Mouse (Mus musculus): Measurements from ENCODE around the gene D230025D16Rik. TPM values are rescaled to one million over a fixed set of nuclear protein-coding genes. Genes with fewer than 3 reads are reported as not detected.
A peak's percentile ranks its signal among the peaks of the same experiment; 100 is the strongest.
"Not testable (repeated sequence)": the region's sequence is repeated elsewhere in the genome, so short reads cannot be mapped to it uniquely, and the experiment has no call there.

The D230025D16Rik gene
- polyA plus RNA-seq, 1 experiment, result 24.7 TPM

DNA sequence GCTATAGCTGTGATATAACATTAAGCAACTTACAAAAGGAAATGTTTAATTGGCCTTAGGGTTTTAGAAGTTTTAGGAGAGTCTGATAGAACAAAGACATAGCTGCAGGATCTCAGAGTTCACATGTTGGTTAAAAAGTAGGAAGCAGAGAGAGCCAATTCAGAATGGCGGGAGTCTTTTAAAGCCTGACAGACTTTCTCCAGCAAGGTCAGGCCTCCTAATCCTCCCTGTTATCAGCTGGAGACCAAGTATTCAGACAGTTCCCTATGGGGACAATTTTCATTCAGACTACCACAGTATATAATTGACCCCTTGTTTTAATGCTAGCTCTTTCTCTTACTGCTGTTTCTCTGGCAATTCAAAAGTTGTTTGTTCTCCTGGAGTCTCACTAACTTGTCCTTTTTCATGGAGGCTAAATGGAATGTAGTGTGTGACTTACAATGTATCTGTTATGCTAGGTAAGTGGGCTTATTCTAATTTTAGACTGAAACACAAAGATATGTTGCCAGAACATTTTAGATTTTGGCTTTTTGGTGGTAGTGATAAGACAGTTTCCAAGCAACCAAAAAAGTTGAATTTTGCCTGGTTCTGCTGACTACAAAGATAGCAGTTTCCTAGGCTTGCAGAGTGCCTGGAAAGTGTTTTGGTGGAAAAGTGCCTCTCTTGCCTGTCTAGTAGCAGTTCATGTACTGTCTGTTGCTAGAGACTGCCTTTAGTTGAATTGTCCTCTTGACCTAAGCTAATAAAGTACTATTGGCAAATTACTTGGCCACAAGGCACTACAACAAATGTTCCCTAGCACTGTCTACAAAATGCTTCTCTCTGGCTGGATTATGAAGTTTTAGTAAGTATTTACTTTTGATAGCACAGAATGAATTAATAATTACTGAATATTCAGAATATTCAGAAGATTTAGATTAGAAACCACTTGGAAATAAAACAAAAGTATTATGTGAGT, 15.5 kb upstream of the D230025D16Rik start:
- H3K4me1 ChIP-seq (ENCODE audit: control insufficient read depth, insufficient read depth, low read length), result no peaks in the 10 kb centered on the region
- H3K4me3 ChIP-seq (ENCODE audit: insufficient read depth, low read length), result no peak overlapping the region
- no peak for TF ChIP-seq CTCF (IDR thresholded peaks at IDR 0.05; ENCODE audit: borderline replicate concordance, insufficient read depth, low read length)
- no peak for TF ChIP-seq POLR2A (IDR thresholded peaks at IDR 0.05; ENCODE audit: low read depth, low read length)
- no peak overlapping the region for H3K27ac ChIP-seq (ENCODE audit: insufficient read depth, low read length)

DNA sequence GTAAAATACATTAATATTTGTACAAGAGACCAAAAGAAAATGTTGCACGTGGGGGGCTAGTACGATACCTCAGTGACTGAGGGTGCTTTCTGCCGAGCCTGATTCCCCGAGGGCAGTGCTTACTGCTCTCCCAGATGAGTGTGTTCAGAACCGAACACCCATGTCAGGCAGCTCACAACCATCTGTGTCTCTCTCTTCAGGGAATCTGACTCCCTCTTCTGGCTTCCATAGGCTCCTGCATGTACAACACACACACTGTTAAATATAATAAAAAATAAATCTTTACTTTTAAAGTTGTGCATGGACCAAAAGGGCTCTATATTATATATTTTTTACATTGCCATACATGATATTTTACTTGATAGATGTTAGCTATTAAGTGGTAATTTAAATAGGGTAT, 10.8 kb upstream of the D230025D16Rik start:
- Histone ChIP-seq H3K27ac (ENCODE audit: insufficient read depth, low read length) (no peak overlapping the region), H3K4me3 (ENCODE audit: insufficient read depth, low read length) (no peak overlapping the region), H3K4me1 (ENCODE audit: control insufficient read depth, insufficient read depth, low read length) (no peaks in the 10 kb centered on the region)
- TF ChIP-seq CTCF (IDR thresholded peaks at IDR 0.05; ENCODE audit: borderline replicate concordance, insufficient read depth, low read length) (no peak), POLR2A (IDR thresholded peaks at IDR 0.05; ENCODE audit: low read depth, low read length) (no peak)

DNA sequence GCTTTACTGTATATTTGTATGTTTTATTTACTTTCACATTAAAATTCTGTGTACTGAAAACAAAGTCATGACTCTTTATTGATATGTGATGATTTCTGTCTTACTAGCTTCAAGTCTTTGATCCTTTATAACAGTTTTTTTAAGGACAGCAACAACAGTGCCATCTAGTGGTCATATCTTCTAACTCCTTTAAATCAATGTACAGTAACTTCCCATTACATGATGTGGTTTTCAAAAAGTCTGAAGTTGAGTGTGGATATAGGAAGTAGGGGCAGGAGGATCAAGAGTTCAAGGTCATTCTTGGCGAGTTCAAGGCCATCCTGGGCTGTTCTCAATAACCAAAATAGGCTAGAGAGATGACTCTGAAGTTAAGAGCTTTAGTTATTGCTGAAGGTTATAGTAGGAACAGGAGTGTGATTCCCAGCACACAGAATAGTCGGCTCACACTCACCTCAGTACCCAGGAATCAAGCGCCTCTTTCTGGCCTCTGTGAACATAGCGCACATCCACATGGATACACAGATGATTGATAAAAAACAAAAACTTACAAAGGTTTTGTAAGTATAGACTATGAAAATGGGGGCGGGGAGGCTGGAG, 6.9 kb upstream of the D230025D16Rik start:
- H3K27ac ChIP-seq (ENCODE audit: insufficient read depth, low read length), result no peak overlapping the region
- no peaks in the 10 kb centered on the region for H3K4me1 ChIP-seq (ENCODE audit: control insufficient read depth, insufficient read depth, low read length)
- no peak for TF ChIP-seq CTCF (IDR thresholded peaks at IDR 0.05; ENCODE audit: borderline replicate concordance, insufficient read depth, low read length)
- TF ChIP-seq POLR2A (IDR thresholded peaks at IDR 0.05; ENCODE audit: low read depth, low read length), result no peak
- H3K4me3 ChIP-seq (ENCODE audit: insufficient read depth, low read length), result no peak overlapping the region

DNA sequence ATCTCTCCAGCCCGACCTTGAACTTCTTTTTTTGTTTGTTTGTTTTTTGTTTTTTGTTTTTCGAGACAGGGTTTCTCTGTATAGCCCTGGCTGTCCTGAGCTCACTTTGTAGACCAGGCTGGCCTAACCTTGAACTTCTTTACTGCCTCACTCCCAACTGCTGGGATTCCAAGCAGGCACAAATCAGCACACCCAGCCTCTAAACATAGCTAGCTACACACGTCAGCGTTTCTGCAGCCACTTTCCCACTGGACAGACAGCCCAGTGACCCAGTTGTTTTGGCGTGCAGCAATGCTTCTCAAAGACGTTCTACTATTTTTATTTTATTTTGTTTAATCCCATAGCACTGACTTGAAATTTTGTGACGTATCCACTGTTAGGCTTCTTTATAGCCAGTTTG, 1.1 kb upstream of the D230025D16Rik start:
- H3K4me3 ChIP-seq (ENCODE audit: insufficient read depth, low read length), result no peak overlapping the region
- H3K4me1 ChIP-seq (ENCODE audit: control insufficient read depth, insufficient read depth, low read length), result no peaks in the 10 kb centered on the region; the same call in 1 of the 2 replicates
- TF ChIP-seq CTCF (IDR thresholded peaks at IDR 0.05; ENCODE audit: borderline replicate concordance, insufficient read depth, low read length) (no peak), POLR2A (IDR thresholded peaks at IDR 0.05; ENCODE audit: low read depth, low read length) (no peak)
- H3K27ac ChIP-seq (ENCODE audit: insufficient read depth, low read length), result peak overlapping the region; percentile 69; the same call in 1 of the 2 replicates

DNA sequence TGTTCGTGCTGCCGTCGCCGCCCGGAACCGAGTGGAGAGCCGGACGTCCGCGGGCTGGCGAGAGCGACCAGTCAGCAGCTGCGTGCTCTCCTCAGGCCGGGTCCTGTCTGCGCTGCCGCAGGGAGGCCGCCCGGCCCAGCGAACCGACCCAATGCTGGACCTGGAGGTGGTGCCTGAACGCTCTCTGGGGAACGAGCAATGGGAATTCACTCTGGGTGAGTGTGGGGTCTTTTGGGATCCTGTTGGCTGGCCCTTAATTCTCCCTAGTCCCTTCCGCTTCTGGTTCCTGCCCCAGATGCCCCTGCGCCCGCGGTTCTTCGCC, 288 bp downstream of the D230025D16Rik start:
- Histone ChIP-seq H3K27ac (ENCODE audit: insufficient read depth, low read length) (peak overlapping the region; percentile 21; the same call in 1 of the 2 replicates), H3K4me3 (ENCODE audit: insufficient read depth, low read length) (peak overlapping the region; percentile 92), H3K4me1 (ENCODE audit: control insufficient read depth, insufficient read depth, low read length) (no peaks in the 10 kb centered on the region; the same call in 1 of the 2 replicates)
- no peak for TF ChIP-seq CTCF (IDR thresholded peaks at IDR 0.05; ENCODE audit: borderline replicate concordance, insufficient read depth, low read length)
- no peak for TF ChIP-seq POLR2A (IDR thresholded peaks at IDR 0.05; ENCODE audit: low read depth, low read length)

DNA sequence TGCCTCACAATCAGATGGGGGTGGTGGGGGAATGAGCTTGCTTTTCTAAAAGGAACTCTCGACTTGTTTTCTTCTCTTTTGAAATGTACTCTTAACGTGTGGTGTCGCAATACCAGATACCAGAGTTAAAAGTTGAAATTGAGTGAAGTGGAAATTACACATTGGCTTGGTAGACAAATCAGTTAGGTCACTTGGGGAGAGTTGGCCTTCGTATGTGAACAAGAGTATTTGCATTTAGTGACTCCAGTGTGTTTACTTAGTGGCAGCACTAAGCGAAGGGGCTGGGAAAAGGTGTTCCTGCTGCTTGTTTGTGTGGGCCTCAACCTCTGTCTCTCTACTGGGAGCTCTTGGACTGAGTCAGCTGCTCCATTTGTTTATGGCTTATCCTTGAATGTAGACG, 972 bp downstream of the D230025D16Rik start:
- no peaks in the 10 kb centered on the region; the same call in 1 of the 2 replicates for H3K4me1 ChIP-seq (ENCODE audit: control insufficient read depth, insufficient read depth, low read length)
- TF ChIP-seq CTCF (IDR thresholded peaks at IDR 0.05; ENCODE audit: borderline replicate concordance, insufficient read depth, low read length) (no peak), POLR2A (IDR thresholded peaks at IDR 0.05; ENCODE audit: low read depth, low read length) (no peak)
- H3K27ac ChIP-seq (ENCODE audit: insufficient read depth, low read length), result no peak overlapping the region
- H3K4me3 ChIP-seq (ENCODE audit: insufficient read depth, low read length), result peak overlapping the region; percentile 92

DNA sequence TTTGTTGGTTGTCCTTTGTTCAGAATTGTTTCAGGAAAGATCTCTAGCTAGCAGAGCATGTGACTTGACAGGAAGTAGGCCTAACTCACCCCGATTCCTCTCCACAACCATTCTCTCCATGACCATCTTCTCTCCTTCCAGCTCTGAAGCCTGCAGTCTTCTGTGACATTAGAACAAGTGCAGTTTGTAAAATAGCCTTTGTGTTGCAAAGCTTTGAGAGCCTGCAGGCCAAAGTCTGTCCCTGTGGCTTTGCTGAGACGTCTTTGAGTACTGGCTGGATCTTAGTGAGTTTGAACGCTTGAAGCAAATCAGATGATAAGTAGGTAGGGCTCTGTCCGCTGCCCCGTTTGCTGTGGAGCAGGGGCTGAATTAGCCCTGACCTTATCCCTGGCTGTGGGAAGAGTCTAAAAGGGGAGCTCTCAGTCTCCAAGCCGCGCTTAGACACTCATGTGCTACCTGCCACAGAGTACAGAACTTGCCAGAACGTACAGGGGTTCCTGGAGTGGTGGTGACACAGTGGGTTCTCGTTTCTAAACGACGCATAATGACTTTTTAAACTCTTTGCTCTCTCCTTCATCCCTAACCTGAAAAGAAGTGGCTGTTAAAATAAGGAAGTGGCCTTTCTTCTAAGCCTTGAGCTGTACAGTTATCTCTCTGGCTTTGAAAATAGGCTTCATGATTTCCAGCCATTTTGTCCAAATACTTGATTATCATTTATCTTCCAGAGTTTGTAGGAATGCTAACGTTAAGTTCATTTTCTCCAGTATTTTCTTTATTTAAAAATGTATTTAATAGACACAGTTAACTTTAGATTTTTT, 6.8 kb downstream of the D230025D16Rik start:
- Histone ChIP-seq H3K4me1 (ENCODE audit: control insufficient read depth, insufficient read depth, low read length) (no peaks in the 10 kb centered on the region), H3K27ac (ENCODE audit: insufficient read depth, low read length) (no peak overlapping the region), H3K4me3 (ENCODE audit: insufficient read depth, low read length) (no peak overlapping the region)
- no peak for TF ChIP-seq POLR2A (IDR thresholded peaks at IDR 0.05; ENCODE audit: low read depth, low read length)
- TF ChIP-seq CTCF (IDR thresholded peaks at IDR 0.05; ENCODE audit: borderline replicate concordance, insufficient read depth, low read length), result no peak

DNA sequence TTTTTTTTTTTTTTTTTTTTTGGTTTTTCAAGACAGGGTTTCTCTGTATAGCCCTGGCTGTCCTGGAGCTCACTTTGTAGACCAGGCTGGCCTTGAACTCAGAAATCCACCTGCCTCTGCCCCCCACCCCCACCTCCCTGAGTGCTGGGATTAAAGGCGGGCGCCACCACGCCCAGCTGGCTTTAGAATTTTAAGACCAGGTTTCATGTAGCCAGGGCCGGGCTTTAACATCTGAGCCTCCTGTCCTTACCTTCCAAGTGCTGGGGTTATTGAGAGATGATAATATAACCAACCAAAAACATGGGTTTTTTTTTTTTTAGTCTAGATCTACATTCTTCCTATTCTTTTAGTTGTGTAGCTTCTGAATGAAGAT, 7.4 kb downstream of the D230025D16Rik start:
- not testable (repeated sequence) for H3K27ac ChIP-seq (ENCODE audit: insufficient read depth, low read length); H3K4me3 ChIP-seq (ENCODE audit: insufficient read depth, low read length); H3K4me1 ChIP-seq (ENCODE audit: control insufficient read depth, insufficient read depth, low read length)

DNA sequence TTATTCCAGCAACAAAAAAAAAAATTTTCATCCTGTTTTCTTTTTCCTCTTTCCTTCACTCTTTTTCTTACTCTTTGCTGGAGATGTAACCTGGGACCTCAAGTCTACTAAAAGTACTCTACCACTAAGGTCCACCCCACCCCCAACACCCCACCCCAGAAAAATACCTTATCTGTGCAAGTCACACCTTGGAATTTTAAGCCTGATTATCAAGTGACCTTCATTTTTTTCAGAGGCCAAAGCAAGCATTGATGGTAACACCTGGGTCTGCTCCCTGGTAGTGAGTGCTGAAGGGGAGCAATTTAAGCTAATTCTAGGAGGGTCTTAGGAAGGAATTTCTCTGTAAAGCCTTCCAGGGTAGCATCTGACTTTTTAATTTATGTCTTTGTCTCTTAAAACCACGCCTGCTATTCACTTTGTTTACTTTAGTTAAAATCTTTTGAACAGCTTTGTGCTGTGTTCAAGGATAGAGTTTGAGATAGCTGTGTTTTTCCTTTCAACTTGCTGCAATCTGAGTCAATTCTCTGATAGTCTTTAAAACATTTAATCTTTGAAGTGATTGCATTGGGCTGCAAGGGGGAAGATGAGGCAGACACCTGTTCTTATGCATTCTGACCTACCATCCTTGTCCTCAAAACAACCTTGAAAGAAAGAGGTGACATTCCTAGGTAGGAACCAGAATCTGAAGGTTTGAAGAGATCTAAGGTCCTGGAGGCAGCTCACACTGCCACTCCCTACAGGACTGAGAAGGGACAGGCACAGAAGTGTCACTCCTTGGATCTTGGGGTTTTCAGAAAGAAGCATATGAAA, 8.4 kb downstream of the D230025D16Rik start:
- H3K4me1 ChIP-seq (ENCODE audit: control insufficient read depth, insufficient read depth, low read length), result no peaks in the 10 kb centered on the region
- no peak overlapping the region for H3K27ac ChIP-seq (ENCODE audit: insufficient read depth, low read length)
- TF ChIP-seq POLR2A (IDR thresholded peaks at IDR 0.05; ENCODE audit: low read depth, low read length) (no peak), CTCF (IDR thresholded peaks at IDR 0.05; ENCODE audit: borderline replicate concordance, insufficient read depth, low read length) (no peak)
- H3K4me3 ChIP-seq (ENCODE audit: insufficient read depth, low read length), result no peak overlapping the region

All from embryonic fibroblast, embryonic 13.5 days (primary cell).